Mouse (Mus musculus): ENCODE measurements around the gene Pex5l.

Gene Pex5l

DNA sequence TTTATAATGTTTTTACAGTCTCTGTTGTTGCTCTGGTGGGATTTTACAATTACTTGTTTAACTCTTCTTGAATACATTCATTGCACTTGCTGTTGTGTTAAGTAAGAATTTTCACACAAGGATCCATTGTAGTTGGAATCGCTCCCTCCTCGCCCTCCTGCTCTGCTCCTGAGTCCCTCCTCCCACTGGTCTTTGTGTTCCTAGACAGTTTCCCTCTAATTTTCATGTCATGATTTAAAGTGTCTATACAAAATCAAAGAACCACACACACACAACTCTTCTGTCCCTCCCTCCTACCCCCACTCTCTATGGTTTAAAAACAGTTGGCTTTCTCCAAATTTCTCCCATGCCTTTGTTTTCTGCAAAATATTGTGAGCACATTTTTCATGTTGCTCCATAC lies 81.6 kb downstream of the Pex5l start:
- no peak for DNase-seq

DNA sequence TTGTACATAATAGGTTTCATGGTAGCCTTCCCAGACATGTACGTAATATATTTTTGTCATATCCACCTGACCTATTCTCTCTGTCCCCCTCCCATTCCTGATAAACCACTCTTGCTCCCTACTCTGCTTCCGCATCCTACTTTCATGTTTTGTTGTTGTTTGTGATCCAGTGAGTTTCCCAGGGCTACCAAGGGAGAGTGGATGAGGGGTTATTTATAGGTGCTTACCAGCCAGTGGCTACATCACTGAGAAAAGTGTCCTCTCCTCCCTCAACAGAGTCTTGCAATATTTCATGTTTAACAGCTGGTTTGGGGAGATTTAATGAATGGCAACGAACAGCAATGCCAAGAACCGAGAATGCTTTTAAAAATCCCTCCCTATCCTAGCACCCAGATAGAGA lies 82.0 kb downstream of the Pex5l start:
- DNase-seq, result no peak

- DNase-seq, result no peak
Measured at GRCm38 (mm10) chr3:33060343-33060937, 82.6 kb downstream of the Pex5l start.

- DNase-seq, result no peak
Measured at GRCm38 (mm10) chr3:33048304-33048703, 94.7 kb downstream of the Pex5l start.

GRCm38 (mm10) chr3:33044799-33045106 lies 98.3 kb downstream of the Pex5l start:
- no peak for DNase-seq

GRCm38 (mm10) chr3:33043896-33044798 lies 98.9 kb downstream of the Pex5l start:
- DNase-seq, result no peak

DNA sequence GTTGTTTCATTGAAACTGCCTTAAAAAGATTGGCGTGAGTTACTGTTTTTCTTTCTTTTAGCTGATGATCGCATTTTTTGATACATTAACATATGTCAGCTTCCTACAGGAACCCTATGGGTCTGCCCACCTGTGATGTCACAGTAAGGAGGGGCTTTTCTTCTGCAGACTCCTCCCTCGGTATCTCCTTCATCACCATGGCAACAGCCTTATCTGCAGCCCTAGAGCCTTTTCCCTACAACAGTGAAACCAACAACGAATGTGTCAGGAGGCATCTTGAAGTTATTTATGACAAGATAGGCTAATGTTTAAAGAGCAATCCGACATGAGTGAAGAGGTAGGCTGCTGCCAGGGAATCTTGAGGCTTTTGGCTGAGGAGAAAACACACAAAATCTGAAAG lies 118.5 kb downstream of the Pex5l start:
- no peak for DNase-seq

GRCm38 (mm10) chr3:33003901-33004300 lies 139.1 kb downstream of the Pex5l start:
- no peak for DNase-seq

- no peak for DNase-seq
Measured at GRCm38 (mm10) chr3:33001769-33002168, 141.3 kb downstream of the Pex5l start.

DNA sequence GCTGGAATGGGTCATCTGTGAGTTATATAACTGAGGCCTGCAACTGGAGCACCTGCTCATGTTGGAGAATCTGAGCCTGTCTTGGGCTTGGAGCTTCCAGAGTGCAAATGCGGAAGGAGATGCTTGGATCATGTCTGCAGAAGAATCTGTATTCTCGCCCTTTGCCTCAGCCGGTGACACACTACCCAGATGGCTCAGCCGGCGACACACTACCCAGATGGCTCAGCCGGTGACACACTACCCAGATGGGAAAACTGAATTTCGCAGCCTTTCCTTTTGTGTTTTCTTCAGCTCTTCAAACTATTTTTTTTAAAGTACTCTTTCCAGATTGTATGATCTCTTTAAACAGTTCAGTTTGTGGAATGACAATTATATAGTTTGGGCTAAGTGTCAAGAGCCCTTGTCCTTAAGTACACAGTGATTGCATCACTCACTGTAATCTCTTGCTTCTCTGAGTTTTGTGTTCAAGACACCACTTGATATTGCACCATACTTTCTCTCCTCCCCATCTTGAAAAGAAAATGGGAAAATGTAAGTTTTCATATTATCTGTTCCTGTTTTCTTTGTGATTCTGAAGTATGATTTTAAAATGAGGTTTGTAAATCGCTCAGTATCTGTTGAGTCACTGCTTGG lies 142.5 kb downstream of the Pex5l start:
- peak in 1 of 2 experiments; percentile 26 for DNase-seq

DNA sequence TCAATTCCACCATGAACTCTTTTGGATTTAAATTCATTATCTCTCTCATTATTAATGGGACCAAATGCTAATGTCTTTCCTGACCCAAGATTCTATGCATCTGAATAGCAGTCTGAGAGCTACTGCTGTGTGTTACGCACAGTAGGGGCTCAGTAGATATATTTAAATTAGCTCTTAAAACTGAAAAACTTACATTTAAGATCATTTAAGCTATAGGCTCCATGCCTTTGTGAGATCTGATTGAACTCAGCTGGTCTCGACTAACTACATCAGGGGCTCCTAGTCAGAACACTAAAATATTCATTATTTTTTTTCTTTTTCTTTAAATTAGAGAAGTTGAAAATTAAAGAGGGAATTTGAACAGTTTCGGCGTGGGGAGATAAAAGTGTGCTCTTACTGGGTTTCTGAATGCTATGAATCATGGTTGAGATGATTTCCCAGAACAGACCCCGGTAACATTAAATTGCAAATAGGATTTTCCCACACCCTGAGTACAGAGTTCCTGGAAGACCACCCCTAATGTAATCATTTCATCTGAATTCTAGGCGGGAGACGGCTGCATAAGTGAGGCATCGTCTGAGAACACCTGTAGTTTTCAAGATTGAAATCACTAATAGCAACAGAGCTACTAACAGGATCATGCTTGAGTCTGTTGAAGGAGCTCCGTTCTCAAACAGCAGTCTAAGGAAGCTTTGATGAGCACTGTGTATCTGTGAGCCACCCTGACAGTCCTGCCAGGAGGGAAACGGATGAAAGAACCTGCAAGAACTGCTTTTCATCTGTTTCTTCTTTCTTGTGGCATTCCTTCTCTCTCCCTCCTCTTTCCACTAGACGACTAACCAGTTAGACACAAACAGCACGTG lies 151.1 kb downstream of the Pex5l start:
- no peak for DNase-seq

DNA sequence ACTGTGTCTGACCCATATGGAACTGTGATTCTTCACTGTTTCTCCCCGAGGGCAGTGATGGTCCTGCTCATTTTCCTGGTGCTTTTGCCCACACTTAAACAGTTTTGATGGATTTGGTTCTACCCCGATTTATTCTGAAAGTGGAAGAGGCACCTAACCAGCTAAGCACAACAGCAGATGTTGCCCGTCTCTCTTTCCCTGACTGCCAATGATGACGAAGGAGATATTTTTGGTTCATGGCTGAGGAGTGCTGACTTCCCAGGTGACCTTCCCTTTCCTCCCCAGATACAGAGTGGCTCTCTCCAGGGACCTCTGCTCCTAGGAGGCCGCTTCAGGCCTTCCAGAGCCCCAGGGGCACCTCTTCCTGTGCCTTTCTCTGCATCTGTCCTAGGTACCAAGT lies 155.2 kb downstream of the Pex5l start:
- DNase-seq, result no peak

DNA sequence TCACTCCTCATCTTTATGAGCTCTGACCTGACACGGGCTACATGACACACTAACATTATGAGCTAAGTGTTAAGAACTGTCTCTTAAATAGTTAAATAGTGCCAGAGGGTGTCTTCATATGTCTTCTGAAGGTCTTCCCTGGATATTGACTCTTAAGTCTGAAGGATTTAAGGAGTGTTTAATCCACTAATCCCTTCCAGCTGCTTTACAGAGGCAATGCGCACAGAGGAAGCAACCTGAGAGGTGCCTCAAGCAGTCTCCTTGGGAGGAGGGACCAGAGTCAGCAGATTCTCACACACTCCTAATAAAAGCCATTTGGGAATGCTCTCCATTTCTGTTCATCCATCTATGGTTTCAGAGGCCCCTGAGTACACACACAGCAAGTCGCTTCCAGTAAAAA lies 157.9 kb downstream of the Pex5l start:
- no peak for DNase-seq

DNA sequence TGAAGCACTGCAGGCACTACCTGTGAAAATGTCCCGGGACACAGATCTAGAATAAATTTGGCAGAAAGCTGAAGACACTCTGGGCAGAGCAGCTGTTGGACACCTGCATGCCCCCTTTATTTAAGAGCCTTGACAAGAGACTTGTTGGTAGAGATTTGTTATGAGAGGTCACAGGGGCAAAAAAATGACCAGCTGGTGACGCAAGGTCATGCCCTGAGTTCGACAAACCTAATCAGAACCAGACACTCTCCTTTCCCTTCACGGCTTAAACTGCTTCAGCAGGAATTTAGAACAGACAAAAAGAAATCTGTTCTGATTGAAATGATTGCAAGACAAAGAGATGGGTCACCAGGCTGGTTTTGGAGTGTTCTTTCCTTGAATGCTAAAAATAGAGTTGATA lies 163.1 kb downstream of the Pex5l start:
- no peak for DNase-seq

GRCm38 (mm10) chr3:32979238-32979637 lies 163.8 kb downstream of the Pex5l start:
- no peak for DNase-seq

DNA sequence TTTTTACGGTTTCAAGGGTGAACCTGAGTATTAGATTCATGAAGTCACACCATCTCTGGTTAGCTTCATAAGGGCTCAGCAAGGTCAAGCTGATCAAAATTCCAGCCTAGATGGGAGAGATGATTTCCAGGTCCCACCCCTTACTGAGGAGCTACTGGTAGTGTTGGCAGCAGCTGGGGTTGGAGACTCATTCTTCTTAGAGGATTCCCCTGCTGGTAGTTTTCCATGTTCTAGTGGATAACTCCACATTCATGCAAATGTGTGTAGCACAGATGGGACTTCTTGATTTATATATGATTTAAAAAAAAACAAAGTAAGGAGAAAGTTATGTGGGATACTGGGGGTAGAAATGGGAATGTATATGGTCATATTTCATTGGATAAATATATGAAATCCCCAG lies 172.8 kb downstream of the Pex5l start:
- DNase-seq, result no peak

- DNase-seq, result no peak
Measured at GRCm38 (mm10) chr3:32968671-32969425, 174.2 kb downstream of the Pex5l start.

- peak in 1 of 2 experiments; percentile 3 for DNase-seq
Measured at GRCm38 (mm10) chr3:32965528-32965927, 177.5 kb downstream of the Pex5l start.

DNA sequence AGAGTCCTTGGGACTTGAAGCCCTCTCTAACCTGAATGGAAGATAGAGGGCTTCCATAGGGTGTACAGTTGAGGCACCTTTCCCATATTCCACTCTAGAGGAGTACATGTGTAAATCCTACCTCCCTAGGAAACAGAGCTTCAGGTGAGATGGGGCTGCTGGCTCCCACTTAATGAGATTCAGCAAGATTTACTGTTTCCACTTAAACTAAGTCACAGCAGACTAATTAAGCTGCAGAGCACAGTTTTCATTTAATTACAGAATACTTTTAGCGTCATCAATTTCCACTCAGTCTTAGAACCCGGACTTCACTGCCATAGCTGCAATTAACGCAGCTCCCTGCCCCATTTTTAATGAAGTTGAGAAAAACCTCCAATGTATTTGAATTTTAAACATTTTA lies 181.6 kb downstream of the Pex5l start:
- DNase-seq, result no peak

- DNase-seq, result no peak
Measured at GRCm38 (mm10) chr3:32951382-32951781, 191.7 kb downstream of the Pex5l start.

DNA sequence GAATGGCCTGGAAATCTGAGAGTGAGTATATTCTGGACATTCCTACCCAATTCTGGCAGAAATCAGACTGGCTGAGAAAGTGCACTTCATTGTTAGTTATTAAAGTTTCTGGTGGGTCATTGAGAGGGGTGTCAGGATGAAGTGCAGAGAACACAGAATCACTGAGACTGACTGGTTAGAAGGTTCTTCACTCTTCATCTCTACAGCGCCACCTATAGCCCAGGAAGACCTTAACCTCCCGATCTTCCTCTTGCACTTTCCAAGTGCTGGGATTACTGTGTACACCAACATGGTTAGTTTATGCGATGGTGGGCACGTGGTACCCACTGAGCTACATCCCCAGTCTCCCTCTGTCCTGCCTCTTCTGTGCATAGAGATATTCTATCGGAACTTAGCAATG lies 195.6 kb downstream of the Pex5l start:
- no peak for DNase-seq

GRCm38 (mm10) chr3:32939802-32940501 lies 203.1 kb downstream of the Pex5l start:
- DNase-seq, result no peak

All from lung, adult 18-20 months (tissue).